Mouse (Mus musculus) myocyte (in vitro differentiated cells): ENCODE results near the gene Cchcr1. TPM values are rescaled to one million over a fixed set of nuclear protein-coding genes. Genes with fewer than 3 reads are reported as not detected.

Experiments used
- H3K27me3 ChIP-seq: one replicate; pipeline ENCODE4 v1.6.1; 2011; ENCODE audit not compliant: control insufficient read depth, insufficient read depth, insufficient read length
- H3K36me3 ChIP-seq: one replicate; pipeline ENCODE4 v1.6.1; 2011; ENCODE audit not compliant: control insufficient read depth, insufficient read depth
- H3K4me2 ChIP-seq: one replicate; pipeline ENCODE4 v1.6.1; 2011; ENCODE audit warnings: low read depth, control low read depth
- H3K4me3 ChIP-seq: one replicate; pipeline ENCODE4 v1.5.1; 2011; ENCODE audit warnings: mild to moderate bottlenecking, control low read depth, moderate library complexity
- H3K79me2 ChIP-seq: one replicate; pipeline ENCODE4 v1.6.1; 2011; ENCODE audit not compliant: control insufficient read depth, insufficient read depth
- H3ac ChIP-seq: one replicate; pipeline ENCODE4 v1.6.1; 2011; ENCODE audit not compliant: control insufficient read depth, insufficient read length
- CEBPB ChIP-seq: IDR thresholded peaks from 2 replicates; pipeline ENCODE4 v1.6.1; 2011; ENCODE audit warnings: mild to moderate bottlenecking, moderate library complexity; ENCODE audit not compliant: poor library complexity, insufficient read depth, severe bottlenecking
- E2F4 ChIP-seq: IDR thresholded peaks from one replicate; pipeline ENCODE4 v1.6.1; 2011; ENCODE audit warnings: mild to moderate bottlenecking, control low read depth, moderate library complexity; ENCODE audit not compliant: insufficient read depth
- MAX ChIP-seq: IDR thresholded peaks from one replicate; pipeline ENCODE4 v1.6.1; 2011; ENCODE audit warnings: low read depth, mild to moderate bottlenecking, control low read depth
- MYOD1 ChIP-seq, 3 experiments: IDR thresholded peaks; one replicate each; pipeline ENCODE4 v1.6.1; 2011; ENCODE audit warnings: control low read depth in 2 of 3, low read depth in 2 of 3, mild to moderate bottlenecking in 2 of 3, moderate library complexity in 1 of 3; ENCODE audit not compliant: insufficient read length in 2 of 3, control insufficient read depth in 1 of 3
- MYOG ChIP-seq, 3 experiments: IDR thresholded peaks; one replicate each; pipeline ENCODE4 v1.6.1; 2011; ENCODE audit warnings: control low read depth in 2 of 3, low read depth in 2 of 3, mild to moderate bottlenecking in 2 of 3; ENCODE audit not compliant: insufficient read length in 2 of 3, control insufficient read depth in 1 of 3, insufficient read depth in 1 of 3
- POLR2A ChIP-seq: IDR thresholded peaks from one replicate; pipeline ENCODE4 v1.6.1; 2011; ENCODE audit warnings: low read depth, mild to moderate bottlenecking, control low read depth, moderate library complexity; ENCODE audit not compliant: insufficient read length
- POLR2AphosphoS2 ChIP-seq: IDR thresholded peaks from one replicate; pipeline ENCODE4 v1.6.1; 2011; ENCODE audit warnings: low read depth, control low read depth; ENCODE audit not compliant: insufficient read length
- REST ChIP-seq: IDR thresholded peaks from one replicate; pipeline ENCODE4 v1.6.1; 2011; ENCODE audit warnings: mild to moderate bottlenecking, control low read depth, moderate library complexity; ENCODE audit not compliant: insufficient read depth, insufficient read length
- SRF ChIP-seq: IDR thresholded peaks from one replicate; pipeline ENCODE4 v1.6.1; 2011; ENCODE audit warnings: low read depth; ENCODE audit not compliant: control insufficient read depth, insufficient read length
- TCF12 ChIP-seq: IDR thresholded peaks from one replicate; pipeline ENCODE4 v1.6.1; 2011; ENCODE audit warnings: mild to moderate bottlenecking, control low read depth; ENCODE audit not compliant: poor library complexity, insufficient read depth, severe bottlenecking
- TCF3 ChIP-seq: IDR thresholded peaks from one replicate; pipeline ENCODE4 v1.6.1; 2011; ENCODE audit warnings: low read depth, control low read depth; ENCODE audit not compliant: insufficient read length
- USF1 ChIP-seq: IDR thresholded peaks from one replicate; pipeline ENCODE4 v1.6.1; 2011; ENCODE audit warnings: low read depth, mild to moderate bottlenecking, control low read depth, moderate library complexity
- polyA plus RNA-seq: library from polyadenylated mRNA; unstranded; fragments of >200 nt; fragmentation: generic; extraction: Trizol; gene quantifications from one replicate; pipeline ENCODE4 v1.2.1, GENCODE M21; 2012; ENCODE audit warnings: missing spikeins

Cchcr1 gene
- polyA plus RNA-seq, 1 experiment: 8.8 TPM

GRCm38 (mm10) chr17:35544001-35544400 lies 27.1 kb downstream of the Cchcr1 start:
- Histone ChIP-seq H3K4me2 (peak overlapping the region; percentile 66), H3K36me3 (no peaks in the 10 kb centered on the region), H3K4me3 (no peak overlapping the region), H3K27me3 (no peaks in the 10 kb centered on the region), H3ac (no peak overlapping the region), H3K79me2 (no peaks in the 10 kb centered on the region)
- TF ChIP-seq E2F4 (no peak), REST (no peak), TCF3 (no peak), MYOG (IDR thresholded peaks at IDR 0.05; ENCODE audit: control insufficient read depth in 1 of 3, insufficient read depth in 1 of 3, insufficient read length in 2 of 3, low read depth in 2 of 3) (no peak), CEBPB (no peak), POLR2AphosphoS2 (no peak), POLR2A (no peak), USF1 (no peak)

- no peaks in the 10 kb centered on the region for H3K27me3 ChIP-seq
- H3K79me2 ChIP-seq: no peaks in the 10 kb centered on the region
- H3K36me3 ChIP-seq: no peaks in the 10 kb centered on the region
- H3K4me2 ChIP-seq: no peak overlapping the region
- no peak overlapping the region for H3ac ChIP-seq
- no peak overlapping the region for H3K4me3 ChIP-seq
- TF ChIP-seq POLR2AphosphoS2 (no peak), MYOD1 (IDR thresholded peaks at IDR 0.05; ENCODE audit: control insufficient read depth in 1 of 3, insufficient read length in 2 of 3, low read depth in 2 of 3) (no peak), TCF3 (no peak), MAX (no peak), REST (no peak), USF1 (no peak), TCF12 (no peak)
Measured at GRCm38 (mm10) chr17:35544680-35545079, 27.8 kb downstream of the Cchcr1 start.

GRCm38 (mm10) chr17:35547465-35547864 lies 30.6 kb downstream of the Cchcr1 start:
- Histone ChIP-seq H3K4me3 (no peak overlapping the region), H3K4me2 (no peak overlapping the region), H3K27me3 (no peaks in the 10 kb centered on the region), H3K79me2 (no peaks in the 10 kb centered on the region), H3ac (no peak overlapping the region), H3K36me3 (no peaks in the 10 kb centered on the region)
- TF ChIP-seq E2F4 (no peak), MYOD1 (IDR thresholded peaks at IDR 0.05; ENCODE audit: control insufficient read depth in 1 of 3, insufficient read length in 2 of 3, low read depth in 2 of 3) (no peak), TCF3 (no peak), MYOG (IDR thresholded peaks at IDR 0.05; ENCODE audit: control insufficient read depth in 1 of 3, insufficient read depth in 1 of 3, insufficient read length in 2 of 3, low read depth in 2 of 3) (no peak), CEBPB (no peak), MAX (no peak), TCF12 (no peak), USF1 (no peak), SRF (no peak), REST (no peak), POLR2AphosphoS2 (no peak), POLR2A (no peak)

GRCm38 (mm10) chr17:35548636-35549035 lies 31.7 kb downstream of the Cchcr1 start:
- no peak for TF ChIP-seq POLR2A
- TF ChIP-seq E2F4: no peak
- no peak for TF ChIP-seq MYOD1 (IDR thresholded peaks at IDR 0.05; ENCODE audit: control insufficient read depth in 1 of 3, insufficient read length in 2 of 3, low read depth in 2 of 3)
- TF ChIP-seq USF1: no peak
- TF ChIP-seq SRF: no peak
- no peak for TF ChIP-seq MYOG (IDR thresholded peaks at IDR 0.05; ENCODE audit: control insufficient read depth in 1 of 3, insufficient read depth in 1 of 3, insufficient read length in 2 of 3, low read depth in 2 of 3)
- TF ChIP-seq REST: no peak
- TF ChIP-seq POLR2AphosphoS2: no peak
- no peak for TF ChIP-seq TCF12
- TF ChIP-seq MAX: no peak
- TF ChIP-seq CEBPB: no peak
- no peak for TF ChIP-seq TCF3
- Histone ChIP-seq H3K27me3 (no peaks in the 10 kb centered on the region), H3K36me3 (no peaks in the 10 kb centered on the region), H3K4me3 (no peak overlapping the region), H3K4me2 (peak overlapping the region; percentile 65), H3ac (no peak overlapping the region), H3K79me2 (no peaks in the 10 kb centered on the region)

- Histone ChIP-seq H3ac (no peak overlapping the region), H3K27me3 (no peaks in the 10 kb centered on the region), H3K79me2 (no peaks in the 10 kb centered on the region), H3K36me3 (no peaks in the 10 kb centered on the region), H3K4me2 (peak overlapping the region; percentile 65), H3K4me3 (no peak overlapping the region)
- TF ChIP-seq MYOG (IDR thresholded peaks at IDR 0.05; ENCODE audit: control insufficient read depth in 1 of 3, insufficient read depth in 1 of 3, insufficient read length in 2 of 3, low read depth in 2 of 3): peak in 1 of 3 experiments; percentile 50
- no peak for TF ChIP-seq MAX
- TF ChIP-seq MYOD1 (IDR thresholded peaks at IDR 0.05; ENCODE audit: control insufficient read depth in 1 of 3, insufficient read length in 2 of 3, low read depth in 2 of 3): peak in 1 of 3 experiments; percentile 47
- peak; percentile 29 for TF ChIP-seq POLR2A
- TF ChIP-seq TCF3: no peak
Measured at GRCm38 (mm10) chr17:35549437-35550142, 32.7 kb downstream of the Cchcr1 start.
